Comparison of ENCODE assay signal across 9 mouse cellular contexts in genomic region chr2:30541541-30541940, GRCm38 (mm10). TPM values are rescaled to one million over a fixed set of nuclear protein-coding genes. Genes with fewer than 3 reads are reported as not detected.
DNase-seq lines count a peak whose midpoint lies in the region; ATAC-seq lines count a peak whose summit lies in the region.
"Had no signal": no experiment of that assay in that cellular context is flagged by ENCODE, and none has a peak within 500 bp of the region (broad histone marks: within the 10 kb centered on the region; RNA-seq: fewer than 3 reads in every experiment).

No protein-coding gene starts in this region.

- H3K36me3 ChIP-seq in forebrain, embryonic 15.5 days = no peaks in the 10 kb centered on the region
- no peaks in the 10 kb centered on the region for H3K36me3 ChIP-seq in hindbrain, embryonic 15.5 days
- H3K36me3 ChIP-seq in limb, embryonic 13.5 days = no peaks in the 10 kb centered on the region

- ATAC-seq in forebrain, embryonic 15.5 days (replicated peaks) = no peak
- no peak for ATAC-seq in hindbrain, embryonic 15.5 days (ENCODE audit: low FRiP score, low read depth)
- ATAC-seq in limb, embryonic 13.5 days (ENCODE audit: low FRiP score, low read depth) = no peak

- H3K9me3 ChIP-seq in forebrain, embryonic 15.5 days = no peaks in the 10 kb centered on the region
- H3K9me3 ChIP-seq in hindbrain, embryonic 15.5 days = no peaks in the 10 kb centered on the region
- H3K9me3 ChIP-seq in limb, embryonic 13.5 days = no peaks in the 10 kb centered on the region

- peaks cover 18% of the 10 kb centered on the region for H3K4me1 ChIP-seq in brown adipose tissue, adult 24 weeks (ENCODE audit: control insufficient read depth, insufficient read depth, insufficient read length, low read length)
- H3K4me1 ChIP-seq in forebrain, embryonic 15.5 days = peaks cover 27% of the 10 kb centered on the region
- H3K4me1 ChIP-seq in hindbrain, embryonic 15.5 days (replicated peaks) = peaks cover 33% of the 10 kb centered on the region
- peaks cover 29% of the 10 kb centered on the region for H3K4me1 ChIP-seq in limb, embryonic 13.5 days

- H3K9ac ChIP-seq in forebrain, embryonic 15.5 days (replicated peaks) = 0 out of 2 replicates have a peak overlapping the region, but pooled peaks have one; percentile 7
- no peak overlapping the region for H3K9ac ChIP-seq in hindbrain, embryonic 15.5 days
- peak overlapping the region; percentile 48; the same call in 1 of the 2 replicates for H3K9ac ChIP-seq in limb, embryonic 13.5 days

- H3K27ac ChIP-seq in brown adipose tissue, adult 24 weeks (replicated peaks; ENCODE audit: low read depth, low read length) = peak overlapping the region; percentile 53; the same call in 1 of the 2 replicates
- no peak overlapping the region for H3K27ac ChIP-seq in forebrain, embryonic 15.5 days (replicated peaks)
- H3K27ac ChIP-seq in hindbrain, embryonic 15.5 days (replicated peaks) = peak overlapping the region; percentile 34; the same call in 1 of the 2 replicates
- H3K27ac ChIP-seq in limb, embryonic 13.5 days = peak overlapping the region; percentile 75; the same call in 1 of the 2 replicates

- H3K4me2 ChIP-seq in forebrain, embryonic 15.5 days (replicated peaks) = no peak overlapping the region
- no peak overlapping the region for H3K4me2 ChIP-seq in hindbrain, embryonic 15.5 days
- no peak overlapping the region for H3K4me2 ChIP-seq in limb, embryonic 13.5 days (replicated peaks)

- 47% methylated on average over 4 of the region's 4 CpGs for WGBS in forebrain, embryonic 15.5 days
- WGBS in hindbrain, embryonic 15.5 days = 38% methylated on average over 4 of the region's 4 CpGs
- 12% methylated on average over 4 of the region's 4 CpGs for WGBS in limb, embryonic 13.5 days

- DNase-seq in frontal cortex, postnatal 14 days (ENCODE audit: low spot score in 2 of 2) = no peak
- DNase-seq in embryo, embryonic 10.5 days (ENCODE audit: low spot score) = no peak
- no peak for DNase-seq in thymus, postnatal 4 days
- DNase-seq: adrenal gland, adult 8-10 months; gastrocnemius, postnatal 14 days had no signal

- H3K27me3 ChIP-seq in forebrain, embryonic 15.5 days = no peaks in the 10 kb centered on the region
- H3K27me3 ChIP-seq in hindbrain, embryonic 15.5 days = no peaks in the 10 kb centered on the region
- no peaks in the 10 kb centered on the region for H3K27me3 ChIP-seq in limb, embryonic 13.5 days

- no peak overlapping the region for H3K4me3 ChIP-seq in brown adipose tissue, adult 24 weeks (ENCODE audit: insufficient read depth, low read depth, low read length)
- no peak overlapping the region for H3K4me3 ChIP-seq in forebrain, embryonic 15.5 days
- no peak overlapping the region for H3K4me3 ChIP-seq in hindbrain, embryonic 15.5 days
- H3K4me3 ChIP-seq in limb, embryonic 13.5 days = no peak overlapping the region

RNA-seq across cellular contexts. Expression of gene Cstad, which starts 53.3 kb away (rescaled TPM):
- polyA plus RNA-seq in brown adipose tissue, adult 24 weeks (2012; ENCODE audit: insufficient read depth, insufficient read length, missing spikeins) = not detected in 2 replicates
- 0.63 and 1.4 TPM in 2 replicates for polyA plus RNA-seq in forebrain, embryonic 15.5 days (2015; fragmentation: Nextera tagmentation; extraction: Ambion mirVana)
- 0.51 and 0.94 TPM in 2 replicates for polyA plus RNA-seq in hindbrain, embryonic 15.5 days (2015; fragmentation: Nextera tagmentation; extraction: Ambion mirVana)
- polyA plus RNA-seq in limb, embryonic 13.5 days (2015; fragmentation: Nextera tagmentation; extraction: Ambion mirVana) = 1.6 and 1.9 TPM in 2 replicates
